Mouse (Mus musculus): Measurements from ENCODE around the gene Olfr1046. TPM values are rescaled to one million over a fixed set of nuclear protein-coding genes. Genes with fewer than 3 reads are reported as not detected.

Gene Olfr1046
- polyA plus RNA-seq, 1 experiment from 2014 or later = not detected

DNA sequence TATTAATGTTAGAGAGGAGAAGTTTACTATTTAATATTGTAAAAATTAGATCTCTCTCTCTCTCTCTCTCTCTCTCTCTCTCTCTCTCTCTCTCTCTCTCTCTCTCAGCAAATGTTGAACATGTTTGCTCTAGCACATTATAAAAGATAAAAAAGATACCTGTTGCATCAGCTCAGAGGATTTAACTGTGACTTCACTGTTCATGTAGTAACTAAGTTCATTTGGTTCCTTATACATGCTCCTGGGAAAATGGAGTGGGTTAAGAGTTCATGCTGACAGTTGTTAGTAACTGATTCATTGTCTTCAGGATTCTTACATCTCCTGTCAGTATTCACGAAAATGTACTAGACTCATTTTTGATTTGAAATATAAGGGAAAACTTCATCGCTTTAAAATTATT lies 51.7 kb downstream of the Olfr1046 start, which contains the start of gene Olfr1043:
Gene Olfr1043, minus strand, starts transcription at position 101 of the 400 bp plus-strand sequence.
- Histone ChIP-seq H3K4me3 (ENCODE audit: low read length) (no peak within 1 kb of the TSS), H3K27ac (ENCODE audit: low read depth, low read length) (no peak within 1 kb of the TSS), H3K36me3 (ENCODE audit: control insufficient read depth, insufficient read depth, low read length) (no peaks in the 10 kb centered on the region), H3K4me1 (ENCODE audit: control insufficient read depth, insufficient read depth, low read depth, low read length) (no peaks in the 10 kb centered on the region), H3K4me2 (ENCODE audit: low read length) (no peak within 1 kb of the TSS), H3K9me3 (ENCODE audit: control insufficient read depth, low read length) (no peaks in the 10 kb centered on the region), H3K9ac (ENCODE audit: low read depth, low read length) (no peak within 1 kb of the TSS), H3K27me3 (replicated peaks; ENCODE audit: control insufficient read depth, insufficient read depth, low read length) (no peaks in the 10 kb centered on the region)
- no peak for ATAC-seq
- WGBS = 89% methylated on average over 2 of the region's 2 CpGs

Other genes starting within 250 kb of the Olfr1046 start
- gene Olfr1029, start 245.4 kb downstream of the Olfr1046 start, polyA plus RNA-seq (2015; fragmentation: Nextera tagmentation; extraction: Ambion mirVana) = not detected in 2 replicates
- gene Olfr1030, start 240.0 kb downstream of the Olfr1046 start, polyA plus RNA-seq (2015; fragmentation: Nextera tagmentation; extraction: Ambion mirVana) = not detected in 2 replicates
- not detected in 2 replicates for gene Olfr1031, start 229.0 kb downstream of the Olfr1046 start, polyA plus RNA-seq (2015; fragmentation: Nextera tagmentation; extraction: Ambion mirVana)
- gene Olfr1032, start 213.8 kb downstream of the Olfr1046 start, polyA plus RNA-seq (2015; fragmentation: Nextera tagmentation; extraction: Ambion mirVana) = not detected in 2 replicates
- gene Olfr1033, start 198.7 kb downstream of the Olfr1046 start, polyA plus RNA-seq (2015; fragmentation: Nextera tagmentation; extraction: Ambion mirVana) = 0.69 TPM in 2 replicates
- gene Olfr1034, start 173.5 kb downstream of the Olfr1046 start, polyA plus RNA-seq (2015; fragmentation: Nextera tagmentation; extraction: Ambion mirVana) = not detected in 2 replicates
- not detected in 2 replicates for gene Olfr1036, start 145.3 kb downstream of the Olfr1046 start, polyA plus RNA-seq (2015; fragmentation: Nextera tagmentation; extraction: Ambion mirVana)
- not detected in 2 replicates for gene Olfr1037, start 131.9 kb downstream of the Olfr1046 start, polyA plus RNA-seq (2015; fragmentation: Nextera tagmentation; extraction: Ambion mirVana)
- gene Olfr1039, start 83.4 kb downstream of the Olfr1046 start, polyA plus RNA-seq (2015; fragmentation: Nextera tagmentation; extraction: Ambion mirVana) = not detected in 2 replicates
- not detected in 2 replicates for gene Olfr1040, start 72.6 kb downstream of the Olfr1046 start, polyA plus RNA-seq (2015; fragmentation: Nextera tagmentation; extraction: Ambion mirVana)
- gene Olfr1042, start 57.5 kb downstream of the Olfr1046 start, polyA plus RNA-seq (2015; fragmentation: Nextera tagmentation; extraction: Ambion mirVana) = not detected in 2 replicates
- not detected in 2 replicates for gene Olfr1043, start 51.8 kb downstream of the Olfr1046 start, polyA plus RNA-seq (2015; fragmentation: Nextera tagmentation; extraction: Ambion mirVana)
- not detected in 2 replicates for gene Olfr1044, start 41.5 kb downstream of the Olfr1046 start, polyA plus RNA-seq (2015; fragmentation: Nextera tagmentation; extraction: Ambion mirVana)
- gene Olfr52, start 33.6 kb downstream of the Olfr1046 start, polyA plus RNA-seq (2015; fragmentation: Nextera tagmentation; extraction: Ambion mirVana) = not detected in 2 replicates
- not detected in 2 replicates for gene Olfr1045, start 16.3 kb downstream of the Olfr1046 start, polyA plus RNA-seq (2015; fragmentation: Nextera tagmentation; extraction: Ambion mirVana)
- gene Olfr1047, start 12.1 kb upstream of the Olfr1046 start, polyA plus RNA-seq (2015; fragmentation: Nextera tagmentation; extraction: Ambion mirVana) = not detected in 2 replicates
- not detected in 2 replicates for gene Olfr1048, start 21.0 kb upstream of the Olfr1046 start, polyA plus RNA-seq (2015; fragmentation: Nextera tagmentation; extraction: Ambion mirVana)
- gene Olfr1049, start 39.0 kb upstream of the Olfr1046 start, polyA plus RNA-seq (2015; fragmentation: Nextera tagmentation; extraction: Ambion mirVana) = not detected in 2 replicates
- not detected in 2 replicates for gene Olfr1051, start 59.8 kb upstream of the Olfr1046 start, polyA plus RNA-seq (2015; fragmentation: Nextera tagmentation; extraction: Ambion mirVana)
- gene Olfr1052, start 73.1 kb upstream of the Olfr1046 start, polyA plus RNA-seq (2015; fragmentation: Nextera tagmentation; extraction: Ambion mirVana) = not detected in 2 replicates
- gene Olfr1053, start 96.0 kb upstream of the Olfr1046 start, polyA plus RNA-seq (2015; fragmentation: Nextera tagmentation; extraction: Ambion mirVana) = not detected in 2 replicates
- gene Olfr1054, start 116.1 kb upstream of the Olfr1046 start, polyA plus RNA-seq (2015; fragmentation: Nextera tagmentation; extraction: Ambion mirVana) = not detected in 2 replicates
- gene Olfr1055, start 131.0 kb upstream of the Olfr1046 start, polyA plus RNA-seq (2015; fragmentation: Nextera tagmentation; extraction: Ambion mirVana) = not detected in 2 replicates
- not detected in 2 replicates for gene Olfr1056, start 143.2 kb upstream of the Olfr1046 start, polyA plus RNA-seq (2015; fragmentation: Nextera tagmentation; extraction: Ambion mirVana)
- gene Olfr1057, start 159.1 kb upstream of the Olfr1046 start, polyA plus RNA-seq (2015; fragmentation: Nextera tagmentation; extraction: Ambion mirVana) = not detected in 2 replicates
- gene Olfr1058, start 169.2 kb upstream of the Olfr1046 start, polyA plus RNA-seq (2015; fragmentation: Nextera tagmentation; extraction: Ambion mirVana) = not detected in 2 replicates
- gene Olfr1061, start 194.7 kb upstream of the Olfr1046 start, polyA plus RNA-seq (2015; fragmentation: Nextera tagmentation; extraction: Ambion mirVana) = not detected in 2 replicates
- not detected in 2 replicates for gene Olfr1062, start 207.4 kb upstream of the Olfr1046 start, polyA plus RNA-seq (2015; fragmentation: Nextera tagmentation; extraction: Ambion mirVana)
- gene Olfr1065, start 231.3 kb upstream of the Olfr1046 start, polyA plus RNA-seq (2015; fragmentation: Nextera tagmentation; extraction: Ambion mirVana) = not detected in 2 replicates
- gene Olfr1066, start 237.0 kb upstream of the Olfr1046 start, polyA plus RNA-seq (2015; fragmentation: Nextera tagmentation; extraction: Ambion mirVana) = not detected in 2 replicates

All from hindbrain, embryonic 16.5 days (tissue).